Mouse (Mus musculus): ENCODE measurements around the gene Zfyve9. TPM values are rescaled to one million over a fixed set of nuclear protein-coding genes. Genes with fewer than 3 reads are reported as not detected.
A peak's percentile ranks its signal among the peaks of the same experiment; 100 is the strongest.

Zfyve9 gene
- polyA plus RNA-seq, 1 experiment from 2014 or later, result 3.0 TPM

DNA sequence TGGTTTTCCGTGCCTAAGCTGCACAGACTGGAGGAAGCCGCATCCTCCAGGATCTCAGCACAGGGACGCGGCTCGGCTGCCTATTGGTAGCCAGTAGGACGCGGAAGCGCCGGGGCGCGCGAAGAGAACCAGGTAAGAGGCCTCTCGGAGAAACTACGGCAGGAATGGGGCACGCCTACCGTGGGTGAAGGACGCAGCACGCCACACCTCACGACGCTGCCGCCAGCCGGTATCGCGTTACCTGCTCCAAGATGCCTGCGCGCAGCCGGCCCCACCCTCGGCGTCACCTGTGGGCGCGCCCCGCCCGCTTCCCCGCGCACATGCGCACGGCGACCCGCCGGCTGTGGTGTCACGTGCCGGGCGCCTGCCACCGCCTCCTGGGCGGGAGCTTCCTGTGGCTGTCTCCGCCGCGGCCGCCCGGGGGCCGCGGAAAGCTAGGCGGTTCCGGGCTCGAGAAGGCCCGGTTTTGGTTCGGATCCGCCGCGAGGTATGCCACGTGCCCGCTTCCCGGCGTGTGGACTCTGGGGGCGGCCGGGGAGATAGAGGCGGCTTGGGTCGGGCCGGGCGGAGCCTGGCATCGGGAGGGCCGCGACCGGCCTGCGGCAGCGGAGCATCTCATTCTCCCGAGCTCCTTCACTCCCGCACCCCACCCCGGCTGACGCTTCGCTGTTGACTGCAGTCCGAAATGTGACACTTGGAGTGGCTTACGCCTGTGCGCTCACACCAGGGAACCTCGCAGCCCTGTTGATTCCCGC, 160.8 kb downstream of the Zfyve9 start, which contains the start of gene Cc2d1b:
Gene Cc2d1b (plus strand): TSS at position 354 of the 755 bp plus-strand sequence.
- H3K4me2 ChIP-seq (replicated peaks; ENCODE audit: low read depth), result peak within 1 kb of the TSS; percentile 78
- peak within 1 kb of the TSS; percentile 70 for H3K4me3 ChIP-seq (ENCODE audit: low read depth, low read length)
- peak; percentile 96 for ATAC-seq (ENCODE audit: low FRiP score, low TSS enrichment)
- TF ChIP-seq EP300 (optimal IDR thresholded peaks at IDR 0.05), result no peak
- peak; percentile 17; the same call in 1 of the 2 replicates for TF ChIP-seq CTCF (IDR thresholded peaks at IDR 0.05; ENCODE audit: low read depth)
- peak within 1 kb of the TSS; percentile 92 for H3K27ac ChIP-seq (replicated peaks)
- H3K9me3 ChIP-seq (ENCODE audit: control insufficient read depth, low read length), result no peaks in the 10 kb centered on the region
- H3K4me1 ChIP-seq (replicated peaks; ENCODE audit: control insufficient read depth, insufficient read depth), result peaks cover 4% of the 10 kb centered on the region; the same call in 1 of the 2 replicates
- H3K36me3 ChIP-seq (ENCODE audit: control insufficient read depth, insufficient read depth, low read length), result peaks cover 2% of the 10 kb centered on the region; the same call in 1 of the 2 replicates
- DNase-seq (ENCODE audit: low spot score), result peak; percentile 99
- H3K27me3 ChIP-seq (ENCODE audit: control insufficient read depth, insufficient read depth, low read length), result no peaks in the 10 kb centered on the region
- under 1% methylated on average over 68 of the region's 86 CpGs for WGBS
- H3K9ac ChIP-seq (ENCODE audit: low read length), result peak within 1 kb of the TSS; percentile 89

DNA sequence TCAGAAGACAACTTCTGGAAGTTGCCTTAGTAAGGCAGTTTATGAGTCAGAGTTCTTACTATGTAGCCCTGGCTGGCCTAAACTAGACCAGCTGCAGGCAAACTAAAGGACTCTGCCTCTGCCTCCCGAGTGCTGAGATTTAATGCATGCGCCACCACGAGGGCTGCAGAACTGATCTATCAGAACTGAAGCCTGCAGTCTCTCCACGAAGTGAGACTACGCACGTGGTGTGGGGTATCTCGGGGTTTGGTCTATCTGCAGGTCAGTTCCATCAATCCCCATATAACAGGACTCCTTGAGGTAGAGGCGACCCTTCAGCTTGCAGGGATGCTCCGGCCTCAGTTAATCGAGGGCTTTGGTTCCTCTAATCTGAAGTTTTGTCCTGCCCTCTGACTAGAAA, 161.4 kb downstream of the Zfyve9 start:
- Histone ChIP-seq H3K27me3 (ENCODE audit: control insufficient read depth, insufficient read depth, low read length) (no peaks in the 10 kb centered on the region), H3K4me3 (ENCODE audit: low read depth, low read length) (peak overlapping the region; percentile 70), H3K4me2 (replicated peaks; ENCODE audit: low read depth) (peak overlapping the region; percentile 78), H3K27ac (replicated peaks) (peak overlapping the region; percentile 92), H3K36me3 (ENCODE audit: control insufficient read depth, insufficient read depth, low read length) (0 out of 2 replicates have a peak, but pooled peaks cover under 1% of the 10 kb centered on the region), H3K9me3 (ENCODE audit: control insufficient read depth, low read length) (no peaks in the 10 kb centered on the region), H3K4me1 (replicated peaks; ENCODE audit: control insufficient read depth, insufficient read depth) (peaks cover 4% of the 10 kb centered on the region; the same call in 1 of the 2 replicates), H3K9ac (ENCODE audit: low read length) (peak overlapping the region; percentile 68)
- DNase-seq (ENCODE audit: low spot score) (no peak), ATAC-seq (ENCODE audit: low FRiP score, low TSS enrichment) (peak; percentile 21)
- WGBS, result 1% methylated on average over 10 of the region's 10 CpGs
- TF ChIP-seq EP300 (optimal IDR thresholded peaks at IDR 0.05), result no peak
- TF ChIP-seq CTCF (IDR thresholded peaks at IDR 0.05; ENCODE audit: low read depth), result 0 out of 2 replicates have a peak, but pooled peaks have one; percentile 12

DNA sequence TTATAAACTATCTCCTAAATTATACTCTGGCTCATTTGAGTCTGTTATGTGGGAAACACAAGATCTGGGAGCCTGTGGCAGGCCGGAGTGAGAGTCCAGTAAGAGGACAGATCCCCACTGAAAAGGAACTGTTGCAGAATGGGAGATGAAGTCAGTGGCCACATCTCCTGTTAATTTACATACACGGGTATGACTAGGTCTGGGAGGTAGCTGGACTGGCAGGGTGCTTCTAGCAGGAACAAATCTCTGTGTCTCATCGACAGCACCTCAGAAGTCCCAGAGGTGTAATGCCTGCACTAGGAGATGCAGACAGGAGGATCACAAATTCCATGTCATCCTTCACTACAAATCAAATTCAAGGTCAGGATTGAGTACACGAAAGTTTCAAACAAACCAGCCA, 162.0 kb downstream of the Zfyve9 start:
- H3K9ac ChIP-seq (ENCODE audit: low read length), result peak overlapping the region; percentile 68; the same call in 1 of the 2 replicates
- H3K27me3 ChIP-seq (ENCODE audit: control insufficient read depth, insufficient read depth, low read length), result no peaks in the 10 kb centered on the region
- peak overlapping the region; percentile 92 for H3K27ac ChIP-seq (replicated peaks)
- H3K4me3 ChIP-seq (ENCODE audit: low read depth, low read length), result no peak overlapping the region
- H3K36me3 ChIP-seq (ENCODE audit: control insufficient read depth, insufficient read depth, low read length), result 0 out of 2 replicates have a peak, but pooled peaks cover 3% of the 10 kb centered on the region
- peaks cover 4% of the 10 kb centered on the region; the same call in 1 of the 2 replicates for H3K4me1 ChIP-seq (replicated peaks; ENCODE audit: control insufficient read depth, insufficient read depth)
- H3K4me2 ChIP-seq (replicated peaks; ENCODE audit: low read depth), result peak overlapping the region; percentile 78
- no peaks in the 10 kb centered on the region for H3K9me3 ChIP-seq (ENCODE audit: control insufficient read depth, low read length)
- WGBS, result 56% methylated on average over 4 of the region's 4 CpGs
- ATAC-seq (ENCODE audit: low FRiP score, low TSS enrichment), result no peak
- TF ChIP-seq CTCF (IDR thresholded peaks at IDR 0.05; ENCODE audit: low read depth), result no peak
- TF ChIP-seq EP300 (optimal IDR thresholded peaks at IDR 0.05), result no peak
- DNase-seq (ENCODE audit: low spot score), result no peak

DNA sequence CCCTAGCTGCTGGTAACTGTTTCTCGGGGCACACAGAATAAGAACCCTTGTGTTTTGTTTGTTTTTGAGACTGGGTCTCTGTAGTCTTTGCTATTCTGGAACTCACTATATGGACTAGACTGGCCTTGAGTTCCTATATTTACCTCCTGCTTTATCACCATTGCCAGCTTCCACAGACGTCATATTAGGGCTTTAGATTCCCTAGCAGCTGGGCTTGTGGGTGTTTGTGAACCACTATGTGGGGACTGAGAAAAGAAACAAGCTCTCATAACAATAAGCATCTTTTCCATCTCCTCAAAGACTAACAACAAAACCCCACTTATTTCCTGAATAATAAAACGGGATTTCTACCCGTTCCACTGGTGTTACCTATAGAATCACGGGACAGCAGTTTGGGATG, 169.7 kb downstream of the Zfyve9 start:
- no peak overlapping the region for H3K9ac ChIP-seq (ENCODE audit: low read length)
- H3K9me3 ChIP-seq (ENCODE audit: control insufficient read depth, low read length), result no peaks in the 10 kb centered on the region
- H3K4me1 ChIP-seq (replicated peaks; ENCODE audit: control insufficient read depth, insufficient read depth), result no peaks in the 10 kb centered on the region
- TF ChIP-seq EP300 (optimal IDR thresholded peaks at IDR 0.05) (no peak), CTCF (IDR thresholded peaks at IDR 0.05; ENCODE audit: low read depth) (no peak)
- H3K4me2 ChIP-seq (replicated peaks; ENCODE audit: low read depth), result no peak overlapping the region
- ATAC-seq (ENCODE audit: low FRiP score, low TSS enrichment) (no peak), DNase-seq (ENCODE audit: low spot score) (no peak)
- H3K27me3 ChIP-seq (ENCODE audit: control insufficient read depth, insufficient read depth, low read length), result no peaks in the 10 kb centered on the region
- 91% methylated on average over 5 of the region's 5 CpGs for WGBS
- no peak overlapping the region for H3K27ac ChIP-seq (replicated peaks)
- 0 out of 2 replicates have a peak, but pooled peaks cover 3% of the 10 kb centered on the region for H3K36me3 ChIP-seq (ENCODE audit: control insufficient read depth, insufficient read depth, low read length)
- H3K4me3 ChIP-seq (ENCODE audit: low read depth, low read length), result no peak overlapping the region

GRCm38 (mm10) chr4:108608651-108609050, 171.9 kb downstream of the Zfyve9 start:
- H3K4me1 ChIP-seq (replicated peaks; ENCODE audit: control insufficient read depth, insufficient read depth), result no peaks in the 10 kb centered on the region
- H3K9me3 ChIP-seq (ENCODE audit: control insufficient read depth, low read length), result no peaks in the 10 kb centered on the region
- no peak overlapping the region for H3K27ac ChIP-seq (replicated peaks)
- no peak overlapping the region for H3K4me2 ChIP-seq (replicated peaks; ENCODE audit: low read depth)
- no peaks in the 10 kb centered on the region for H3K27me3 ChIP-seq (ENCODE audit: control insufficient read depth, insufficient read depth, low read length)
- H3K9ac ChIP-seq (ENCODE audit: low read length), result no peak overlapping the region
- no peak overlapping the region for H3K4me3 ChIP-seq (ENCODE audit: low read depth, low read length)
- no peaks in the 10 kb centered on the region for H3K36me3 ChIP-seq (ENCODE audit: control insufficient read depth, insufficient read depth, low read length)
- WGBS, result 73% methylated on average over 3 of the region's 3 CpGs
- TF ChIP-seq EP300 (optimal IDR thresholded peaks at IDR 0.05) (no peak), CTCF (IDR thresholded peaks at IDR 0.05; ENCODE audit: low read depth) (no peak)
- DNase-seq (ENCODE audit: low spot score) (no peak), ATAC-seq (ENCODE audit: low FRiP score, low TSS enrichment) (no peak)

DNA sequence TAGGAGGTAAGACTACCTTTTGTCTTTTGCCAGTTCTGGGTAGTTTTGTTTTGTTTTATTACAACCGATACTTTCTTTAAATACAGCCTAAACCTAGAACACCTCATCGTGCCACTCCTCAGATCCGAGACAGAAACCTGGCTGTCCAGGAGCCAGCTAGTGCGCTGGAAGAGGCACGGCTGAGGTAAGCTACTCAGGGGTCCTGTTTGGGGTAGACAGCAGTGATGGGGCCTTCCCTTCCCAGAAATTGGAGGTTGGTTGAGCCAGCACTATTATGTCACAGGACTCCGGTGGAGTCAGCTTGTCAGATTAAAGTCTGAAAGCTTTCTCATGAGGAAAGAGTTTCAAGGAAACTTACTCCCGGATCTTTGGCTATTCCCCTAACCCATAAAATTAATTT, 178.7 kb downstream of the Zfyve9 start:
- TF ChIP-seq EP300 (optimal IDR thresholded peaks at IDR 0.05) (no peak), CTCF (IDR thresholded peaks at IDR 0.05; ENCODE audit: low read depth) (no peak)
- Histone ChIP-seq H3K4me1 (replicated peaks; ENCODE audit: control insufficient read depth, insufficient read depth) (no peaks in the 10 kb centered on the region), H3K4me3 (ENCODE audit: low read depth, low read length) (no peak overlapping the region), H3K9ac (ENCODE audit: low read length) (no peak overlapping the region), H3K9me3 (ENCODE audit: control insufficient read depth, low read length) (no peaks in the 10 kb centered on the region), H3K27ac (replicated peaks) (no peak overlapping the region), H3K36me3 (ENCODE audit: control insufficient read depth, insufficient read depth, low read length) (no peaks in the 10 kb centered on the region), H3K27me3 (ENCODE audit: control insufficient read depth, insufficient read depth, low read length) (no peaks in the 10 kb centered on the region), H3K4me2 (replicated peaks; ENCODE audit: low read depth) (no peak overlapping the region)
- WGBS, result 92% methylated on average over 7 of the region's 7 CpGs
- no peak for ATAC-seq (ENCODE audit: low FRiP score, low TSS enrichment)
- no peak for DNase-seq (ENCODE audit: low spot score)

Measured in stomach, postnatal 0 days (tissue).